Mouse (Mus musculus) thymus, adult 2 months (tissue): ENCODE measurements around the gene Xbp1. TPM values are rescaled to one million over a fixed set of nuclear protein-coding genes. Genes with fewer than 3 reads are reported as not detected.
"Not testable (repeated sequence)": the region's sequence is repeated elsewhere in the genome, so short reads cannot be mapped to it uniquely, and the experiment has no call there.

Source experiments
- DNase-seq: peaks from one replicate; pipeline ENCODE4 v3.0.0; 2021
- H3K27ac ChIP-seq: fragments of 200-500 bp; 2 replicates; pipeline ENCODE4 v1.5.1; 2012; ENCODE audit warnings: low read length, control low read depth; ENCODE audit not compliant: control insufficient read depth, insufficient read depth
- H3K27me3 ChIP-seq: fragments of 200-500 bp; 2 replicates; pipeline ENCODE4 v1.6.1; 2012; ENCODE audit warnings: mild to moderate bottlenecking, low read length, moderate library complexity, mixed read lengths; ENCODE audit not compliant: control insufficient read depth, insufficient read depth
- H3K36me3 ChIP-seq: fragments of 200-500 bp; 2 replicates; pipeline ENCODE4 v1.6.1; 2012; ENCODE audit warnings: mild to moderate bottlenecking, low read length, moderate library complexity; ENCODE audit not compliant: control insufficient read depth, insufficient read depth
- H3K4me1 ChIP-seq: fragments of 200-500 bp; replicated peaks from 2 replicates; pipeline ENCODE4 v1.6.1; 2012; ENCODE audit warnings: low read length; ENCODE audit not compliant: control insufficient read depth, insufficient read depth
- H3K4me3 ChIP-seq: fragments of 200-500 bp; 2 replicates; pipeline ENCODE4 v1.5.1; 2012; ENCODE audit warnings: mild to moderate bottlenecking, low read length, control low read depth, moderate library complexity; ENCODE audit not compliant: control insufficient read depth, insufficient read depth
- CTCF ChIP-seq: fragments of 200-500 bp; IDR thresholded peaks from 2 replicates; pipeline ENCODE4 v1.5.1; 2012; ENCODE audit warnings: mild to moderate bottlenecking, control low read depth, low read length, moderate library complexity, borderline replicate concordance; ENCODE audit not compliant: control insufficient read depth, poor library complexity, insufficient read depth; ENCODE audit errors: extremely low read depth
- POLR2A ChIP-seq: fragments of 200-500 bp; IDR thresholded peaks from 2 replicates; pipeline ENCODE4 v1.6.1; 2012; ENCODE audit warnings: mild to moderate bottlenecking, low read length, control low read depth, moderate library complexity; ENCODE audit not compliant: control insufficient read depth, poor library complexity, insufficient read depth; ENCODE audit errors: extremely low read depth
- WGBS: fragments of 180-500 bp; shearing (Covaris S2); methylation state at CpG from one replicate; pipeline ENCODE4 v1.1.7; 2018; 5-methylcytosine and 5-hydroxymethylcytosine counted together
- polyA plus RNA-seq: library from polyadenylated mRNA; depleted of rRNA; stranded (reverse); fragments of >200 nt; gene quantifications from 2 replicates; pipeline ENCODE4 v1.2.3, GENCODE M21; 2012; rRNA removed

Xbp1 gene
- 113 and 118 TPM in 2 replicates for polyA plus RNA-seq

GRCm38 (mm10) chr11:5520412-5521265 lies at the start of gene Xbp1:
Gene Xbp1 (plus strand): TSS chr11:5520659.
- TF ChIP-seq POLR2A (peak; percentile 92; the same call in 1 of the 2 replicates), CTCF (peak; percentile 49; the same call in 1 of the 2 replicates)
- DNase-seq = peak; percentile 95
- Histone ChIP-seq H3K27me3 (no peaks in the 10 kb centered on the region), H3K4me1 (peaks cover 20% of the 10 kb centered on the region), H3K36me3 (peaks cover 32% of the 10 kb centered on the region), H3K4me3 (peak within 1 kb of the TSS; percentile 89), H3K27ac (peak within 1 kb of the TSS; percentile 72)
- WGBS = under 1% methylated on average over 72 of the region's 72 CpGs

GRCm38 (mm10) chr11:5474130-5474529 lies 46.3 kb upstream of the Xbp1 start:
- peak; percentile 63 for DNase-seq
- Histone ChIP-seq H3K4me3 (no peak overlapping the region), H3K4me1 (no peaks in the 10 kb centered on the region), H3K36me3 (no peaks in the 10 kb centered on the region), H3K27me3 (no peaks in the 10 kb centered on the region), H3K27ac (no peak overlapping the region)
- TF ChIP-seq CTCF (no peak), POLR2A (no peak)
- 17% methylated on average over 5 of the region's 5 CpGs for whole genome bisulfite sequencing

- H3K4me3 ChIP-seq = not testable (repeated sequence)
- WGBS = 97% methylated on average over 2 of the region's 2 CpGs
Observed at GRCm38 (mm10) chr11:5475556-5476118, 44.8 kb upstream of the Xbp1 start.

GRCm38 (mm10) chr11:5476806-5477205 lies 43.7 kb upstream of the Xbp1 start:
- no peak overlapping the region for H3K27ac ChIP-seq
- H3K27me3 ChIP-seq = no peaks in the 10 kb centered on the region
- WGBS = 91% methylated on average over 4 of the region's 4 CpGs
- TF ChIP-seq CTCF (no peak), POLR2A (no peak)
- H3K4me3 ChIP-seq = no peak overlapping the region
- DNase-seq = no peak
- no peaks in the 10 kb centered on the region for H3K4me1 ChIP-seq
- H3K36me3 ChIP-seq = no peaks in the 10 kb centered on the region

More at GRCm38 (mm10) chr11:5475556-5476118, 44.8 kb upstream of the Xbp1 start:
- not testable (repeated sequence) for H3K4me1 ChIP-seq, H3K36me3 ChIP-seq, H3K27ac ChIP-seq, DNase-seq, H3K27me3 ChIP-seq

- Histone ChIP-seq H3K27me3 (no peaks in the 10 kb centered on the region), H3K4me3 (no peak overlapping the region), H3K36me3 (no peaks in the 10 kb centered on the region), H3K27ac (no peak overlapping the region), H3K4me1 (no peaks in the 10 kb centered on the region)
- no peak for TF ChIP-seq CTCF
- TF ChIP-seq POLR2A = no peak
- no peak for DNase-seq
- WGBS = 82% methylated on average over 7 of the region's 7 CpGs
Observed at GRCm38 (mm10) chr11:5478193-5478592, 42.3 kb upstream of the Xbp1 start.

- H3K36me3 ChIP-seq = no peaks in the 10 kb centered on the region
- H3K27ac ChIP-seq = no peak overlapping the region
- no peaks in the 10 kb centered on the region for H3K4me1 ChIP-seq
- H3K4me3 ChIP-seq = no peak overlapping the region
- WGBS = 93% methylated on average over 3 of the region's 3 CpGs
- DNase-seq = no peak
- TF ChIP-seq CTCF (no peak), POLR2A (no peak)
- H3K27me3 ChIP-seq = no peaks in the 10 kb centered on the region
Observed at GRCm38 (mm10) chr11:5478831-5479230, 41.6 kb upstream of the Xbp1 start.

- no peak for DNase-seq
- no peak overlapping the region for H3K4me3 ChIP-seq
- H3K36me3 ChIP-seq = no peaks in the 10 kb centered on the region
- no peak overlapping the region for H3K27ac ChIP-seq
- peaks cover 5% of the 10 kb centered on the region for H3K4me1 ChIP-seq
- no peak for TF ChIP-seq POLR2A
- no peak for TF ChIP-seq CTCF
- no peaks in the 10 kb centered on the region for H3K27me3 ChIP-seq
- 95% methylated on average over 13 of the region's 13 CpGs for WGBS
Observed at GRCm38 (mm10) chr11:5482581-5482980, 37.9 kb upstream of the Xbp1 start.
